Mouse (Mus musculus): ENCODE results near the gene Btbd35f9.
"Not testable (repeated sequence)": the region's sequence is repeated elsewhere in the genome, so short reads cannot be mapped to it uniquely, and the experiment has no call there.

Btbd35f9 gene

DNA sequence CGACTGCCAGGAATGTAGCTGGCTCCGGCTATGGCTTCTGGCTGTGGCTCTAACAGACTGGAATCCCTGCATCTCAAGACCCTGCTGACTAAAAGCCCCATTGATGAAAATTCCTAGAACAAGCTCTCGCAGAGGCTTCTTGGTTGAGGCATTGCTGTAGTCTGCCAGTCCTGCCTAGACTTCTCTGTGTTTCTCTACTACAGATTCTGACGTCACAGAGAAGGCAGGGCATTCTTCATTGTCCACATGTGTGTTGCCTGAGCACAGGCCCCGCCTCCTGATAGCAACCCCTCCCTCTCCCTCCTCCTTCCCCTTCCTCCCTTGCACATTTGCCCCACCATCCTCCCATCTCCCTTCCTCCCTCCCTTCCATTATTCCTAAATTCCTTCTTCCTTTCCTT, at the start of gene Btbd35f9:
Gene Btbd35f9 (minus strand): TSS at position 101 of the 400 bp plus-strand sequence.
- DNase-seq (ENCODE audit: extremely low read depth, insufficient read length, low spot score): not testable (repeated sequence)
